Mouse (Mus musculus): ENCODE measurements around the gene Sema3f.

Sema3f gene

DNA sequence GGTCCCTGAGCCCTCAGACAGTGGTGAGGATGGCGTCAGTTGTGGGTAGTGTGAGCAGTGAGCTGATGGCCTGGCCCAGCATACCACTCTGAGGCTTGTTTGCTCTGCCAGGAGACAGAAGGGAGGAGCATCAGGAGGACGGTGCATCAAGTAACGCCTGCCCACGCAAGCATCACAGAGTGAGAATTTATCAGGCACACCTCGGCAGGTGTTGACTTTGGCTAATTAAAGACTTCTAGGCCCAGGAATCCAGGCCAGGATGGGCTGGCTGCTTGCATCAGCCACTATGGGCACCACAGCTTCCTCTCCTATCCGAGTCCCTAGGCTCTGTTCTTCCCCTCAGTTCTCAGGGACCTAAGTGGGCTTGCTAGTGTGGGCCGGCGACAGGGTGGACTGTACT, 47.9 kb downstream of the Sema3f start:
- DNase-seq (ENCODE audit: low read depth, low spot score): no peak

DNA sequence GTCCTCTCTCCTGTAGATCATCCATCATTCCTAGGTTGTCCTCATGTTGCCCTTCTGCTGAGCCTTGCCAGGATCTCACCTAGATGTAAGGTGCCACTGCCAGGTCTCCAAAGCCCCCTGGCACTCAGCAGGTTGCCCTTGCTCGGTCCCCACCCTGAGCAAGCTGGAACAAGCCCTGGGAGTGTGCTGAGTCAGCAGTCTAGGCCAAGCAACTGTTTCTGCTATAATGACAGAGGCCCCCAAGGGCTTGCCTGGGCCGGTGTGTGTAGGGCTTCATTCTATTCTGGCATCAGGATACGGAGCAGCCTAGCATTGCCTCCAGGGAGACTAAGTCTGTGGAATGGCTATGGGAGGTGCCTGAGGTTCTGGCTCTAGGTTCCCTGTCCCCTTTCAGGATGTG, 49.5 kb downstream of the Sema3f start:
- no peak for DNase-seq (ENCODE audit: low read depth, low spot score)

DNA sequence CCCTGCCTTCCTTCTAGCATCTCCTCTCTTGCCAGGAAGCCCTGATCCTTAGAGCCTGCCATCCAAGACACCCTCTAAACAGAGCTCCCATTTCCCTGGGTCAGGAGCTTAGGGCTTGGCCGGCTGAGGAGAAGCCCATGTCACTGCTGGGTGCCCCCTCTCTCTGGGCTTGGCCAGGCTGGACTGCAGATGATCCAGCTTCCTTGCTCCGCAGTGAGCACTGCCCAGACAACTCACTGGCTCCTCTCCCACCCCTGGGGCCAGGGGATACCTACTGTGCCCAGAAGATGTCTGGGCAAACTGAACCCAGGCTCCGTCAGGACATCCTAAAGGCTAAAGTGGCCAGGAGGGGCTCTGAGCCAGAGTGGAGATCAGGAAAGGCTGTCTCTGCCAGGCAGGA, 50.3 kb downstream of the Sema3f start:
- DNase-seq (ENCODE audit: low read depth, low spot score): no peak

DNA sequence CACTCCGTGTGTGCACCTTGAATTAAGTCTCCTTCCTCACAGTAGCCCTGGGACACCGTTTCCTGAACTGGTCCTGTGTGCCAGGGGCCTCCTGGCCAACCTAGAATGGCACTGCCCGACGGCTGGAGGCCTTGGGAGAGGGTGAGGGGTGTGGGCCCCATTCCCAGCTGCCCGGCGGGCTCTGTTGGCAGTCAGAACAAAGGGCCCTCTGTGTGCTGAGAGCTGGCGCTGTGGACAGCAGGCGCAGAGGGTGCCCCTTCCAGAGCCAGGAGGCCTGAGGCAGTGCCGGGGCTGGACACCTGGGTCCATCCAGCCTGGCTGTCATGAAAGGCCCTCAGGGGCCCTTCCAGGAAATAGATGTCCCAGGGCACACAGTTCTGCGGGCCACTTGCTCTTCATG, 50.7 kb downstream of the Sema3f start:
- DNase-seq (ENCODE audit: low read depth, low spot score): no peak

DNA sequence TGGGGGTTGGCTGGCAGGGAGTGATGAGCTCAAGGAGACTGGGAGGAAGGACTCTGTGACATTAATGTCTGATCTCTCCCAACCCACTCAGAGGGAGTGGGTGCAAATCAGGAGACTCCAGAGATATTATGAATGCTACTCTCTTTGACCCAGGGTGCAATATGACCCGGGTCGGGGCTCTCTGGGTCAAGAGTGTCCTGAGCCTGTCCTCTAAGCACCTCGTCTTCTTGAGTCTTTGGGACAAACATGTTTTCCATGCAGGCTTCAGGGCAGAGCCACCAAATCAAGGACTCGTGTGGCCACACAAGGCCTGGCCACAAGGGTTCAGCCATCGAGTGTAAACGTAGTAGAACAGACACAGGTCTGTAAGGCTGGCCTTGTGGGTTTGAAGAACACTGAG, 52.2 kb downstream of the Sema3f start:
- no peak for DNase-seq (ENCODE audit: low read depth, low spot score)

DNA sequence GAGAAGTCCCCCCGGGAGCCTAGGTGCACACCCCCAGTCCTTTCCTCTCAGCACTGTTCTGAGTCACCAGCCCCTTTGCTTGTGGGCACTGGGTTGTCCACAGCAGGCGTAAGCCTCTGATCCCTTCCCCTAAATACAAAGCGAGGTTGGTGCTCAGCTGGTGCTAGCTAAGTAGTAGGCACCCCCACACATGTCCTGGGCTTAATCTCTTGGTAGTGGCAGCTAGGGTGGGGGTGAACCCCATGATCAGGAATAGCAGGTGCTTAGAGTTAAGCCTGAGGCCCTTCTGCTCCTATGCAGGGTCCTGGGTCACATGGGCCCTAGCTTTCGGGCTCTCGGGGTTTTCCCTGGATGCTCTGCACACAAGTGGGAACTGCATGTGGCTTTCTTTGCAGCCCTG, 53.1 kb downstream of the Sema3f start:
- DNase-seq (ENCODE audit: low read depth, low spot score): no peak

DNA sequence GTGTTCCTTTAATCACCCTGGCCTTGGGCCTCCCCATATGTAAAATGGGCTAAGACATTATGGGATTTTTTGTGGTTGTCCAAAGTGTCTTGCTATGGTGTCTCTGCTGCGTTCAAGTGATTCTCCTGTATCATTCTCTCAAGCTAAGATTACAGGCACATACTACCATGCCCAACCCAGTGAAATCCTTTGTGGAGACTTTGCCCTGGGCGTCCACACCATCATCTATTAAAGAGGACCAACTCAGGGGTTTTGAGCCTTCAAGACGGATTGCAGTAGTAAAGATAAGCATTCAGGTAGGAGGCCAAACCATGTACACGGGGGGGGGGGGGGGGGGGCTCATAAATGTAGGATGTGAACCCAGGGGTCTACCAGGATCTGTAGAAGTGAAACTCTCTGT, 55.7 kb downstream of the Sema3f start:
- DNase-seq (ENCODE audit: low read depth, low spot score): no peak

GRCm38 (mm10) chr9:107653474-107653873, 56.8 kb downstream of the Sema3f start:
- no peak for DNase-seq (ENCODE audit: low read depth, low spot score)

- no peak for DNase-seq (ENCODE audit: low read depth, low spot score)
Measured at GRCm38 (mm10) chr9:107650708-107651481, 59.4 kb downstream of the Sema3f start.

GRCm38 (mm10) chr9:107650225-107650624, 60.0 kb downstream of the Sema3f start:
- DNase-seq (ENCODE audit: low read depth, low spot score): no peak

- DNase-seq (ENCODE audit: low read depth, low spot score): no peak
Measured at GRCm38 (mm10) chr9:107648767-107649166, 61.5 kb downstream of the Sema3f start.

DNA sequence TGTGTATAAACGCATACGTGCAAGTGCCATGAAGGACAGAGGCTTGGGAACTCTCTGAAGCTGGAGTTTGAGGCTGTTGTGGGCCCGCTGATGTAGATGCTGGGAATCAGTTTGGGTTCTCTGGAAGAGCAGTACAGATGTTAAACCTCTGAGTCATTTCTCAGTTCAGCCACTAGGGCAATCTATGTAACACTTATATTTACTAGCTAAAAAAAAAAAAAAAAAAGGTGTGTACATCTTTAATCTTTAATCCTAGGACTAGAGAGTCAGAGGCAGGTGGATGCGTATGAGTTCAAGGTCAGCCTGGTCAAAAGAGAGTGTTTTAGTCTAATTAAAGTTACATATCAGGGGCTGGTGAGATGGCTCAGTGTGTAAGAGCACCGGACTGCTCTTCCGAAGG, 63.3 kb downstream of the Sema3f start:
- DNase-seq (ENCODE audit: low read depth, low spot score): no peak

DNA sequence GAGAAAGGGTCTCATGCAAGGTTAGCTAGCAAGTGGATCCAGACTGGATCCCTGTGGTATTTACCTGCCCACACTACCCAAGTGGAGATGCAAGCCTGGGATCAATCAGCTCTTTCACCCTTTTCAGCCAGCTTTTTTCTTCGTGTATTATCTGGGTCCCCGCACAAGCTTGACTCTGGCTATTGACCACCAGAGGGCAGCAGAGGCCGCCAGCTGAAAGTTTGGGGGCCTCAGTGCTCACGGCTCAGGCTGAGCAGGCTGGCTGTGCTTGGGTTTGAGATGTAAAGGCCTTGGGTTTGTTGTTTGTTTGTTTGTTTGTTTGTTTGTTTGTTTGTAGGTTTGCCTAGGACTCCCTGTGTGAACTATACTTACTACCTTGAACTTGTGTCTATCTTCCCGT, 64.7 kb downstream of the Sema3f start:
- no peak for DNase-seq (ENCODE audit: low read depth, low spot score)

- DNase-seq (ENCODE audit: low read depth, low spot score): no peak
Measured at GRCm38 (mm10) chr9:107645153-107645510, 65.1 kb downstream of the Sema3f start.

- DNase-seq (ENCODE audit: low read depth, low spot score): peak; percentile 87
Measured at GRCm38 (mm10) chr9:107644495-107645152, 65.7 kb downstream of the Sema3f start.

DNA sequence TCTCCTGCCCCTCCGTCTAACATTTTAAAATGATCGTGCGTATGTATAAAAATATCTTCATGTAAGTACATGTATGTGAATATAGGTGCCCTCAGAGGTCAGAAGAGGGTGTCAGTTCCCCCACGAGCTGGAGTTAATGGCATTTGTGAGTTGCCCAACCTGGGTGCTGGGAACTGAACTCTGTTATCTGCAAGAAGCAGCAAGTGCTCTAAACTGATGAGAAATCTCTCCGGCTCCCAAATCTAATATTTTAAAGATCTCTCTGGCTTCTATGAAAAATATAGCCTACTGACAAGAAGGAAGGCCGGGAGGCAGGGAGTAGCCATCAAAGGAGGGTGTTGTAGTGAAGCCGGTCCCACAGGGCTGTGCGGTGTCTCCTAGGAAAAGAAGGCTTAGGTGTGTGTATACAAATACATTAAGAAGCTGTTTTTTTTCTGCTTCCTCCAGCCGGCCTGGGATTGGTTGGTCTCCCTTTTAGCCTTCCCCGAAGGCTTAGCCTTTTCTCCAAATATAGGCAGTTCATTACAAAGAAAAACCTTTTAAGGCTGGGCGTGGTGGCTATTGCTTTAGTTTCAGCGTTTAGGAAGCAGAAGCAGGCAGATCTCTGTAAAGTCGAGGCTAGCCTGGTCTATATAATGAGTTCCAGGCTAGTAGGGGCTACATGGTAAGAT, 66.6 kb downstream of the Sema3f start:
- no peak for DNase-seq (ENCODE audit: low read depth, low spot score)

DNA sequence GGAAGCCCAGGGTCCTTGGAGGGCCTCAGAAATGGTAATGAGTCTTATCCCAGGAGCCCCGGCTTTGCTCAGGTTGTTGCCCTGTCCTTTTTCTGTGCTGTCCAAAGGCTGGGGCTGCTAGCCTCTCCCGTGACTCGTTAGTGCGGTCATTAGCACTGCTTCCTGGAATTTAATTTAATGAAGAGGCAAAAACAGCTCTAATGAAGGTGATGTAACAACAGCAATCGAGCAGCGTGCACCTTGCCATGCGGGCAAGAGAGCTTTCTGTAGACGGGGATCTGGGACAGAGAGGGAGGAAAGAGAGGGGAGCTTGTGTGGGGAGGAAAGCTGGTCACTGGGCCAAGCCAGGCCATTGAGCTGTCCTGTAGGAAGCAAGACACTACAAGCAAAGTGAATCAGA, 68.6 kb downstream of the Sema3f start:
- no peak for DNase-seq (ENCODE audit: low read depth, low spot score)

DNA sequence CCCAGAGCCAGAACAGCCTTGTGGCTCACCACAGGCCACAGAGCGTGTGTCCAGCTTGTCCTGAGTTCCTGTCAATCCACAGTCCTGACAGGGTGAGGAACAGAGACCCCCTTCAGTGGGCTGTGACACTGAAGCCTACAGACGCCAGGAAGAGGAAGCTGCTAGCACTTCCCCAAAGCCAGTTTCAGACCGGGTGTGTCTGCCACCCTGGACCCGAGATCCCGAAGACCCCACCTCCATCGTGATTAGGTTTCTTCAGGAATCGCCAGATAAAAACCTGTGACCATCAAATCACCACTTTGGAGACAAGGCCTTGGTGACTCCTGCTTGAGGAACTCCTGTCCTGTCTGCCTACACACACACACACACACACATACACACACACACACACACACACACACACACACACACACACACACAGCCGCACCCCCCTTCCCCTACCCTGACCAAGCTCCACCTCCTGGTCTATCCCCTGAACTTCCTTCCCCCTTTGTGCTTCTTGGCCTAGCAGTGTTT, 70.0 kb downstream of the Sema3f start:
- DNase-seq (ENCODE audit: low read depth, low spot score): no peak

DNA sequence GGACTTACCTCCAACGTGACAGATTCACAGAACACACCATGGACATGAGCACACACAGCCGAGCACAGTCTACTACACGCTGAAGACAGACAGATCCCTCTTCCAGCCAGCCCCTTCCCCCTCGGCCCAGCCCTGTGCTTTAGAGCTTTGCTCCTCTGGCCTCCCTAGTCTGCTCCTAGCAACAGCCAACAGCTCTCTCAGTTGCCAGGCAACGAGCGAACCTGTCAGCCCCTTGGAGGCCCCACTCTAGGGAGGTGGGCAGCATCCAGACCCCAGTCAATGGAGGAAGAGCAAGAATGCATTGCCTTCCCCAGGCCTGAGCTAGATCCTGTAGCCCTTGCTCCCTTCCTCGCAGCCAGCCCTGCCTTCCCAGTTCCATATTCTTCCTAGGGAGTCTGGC, 73.2 kb downstream of the Sema3f start:
- no peak for DNase-seq (ENCODE audit: low read depth, low spot score)

- DNase-seq (ENCODE audit: low read depth, low spot score): peak; percentile 97
Measured at GRCm38 (mm10) chr9:107635279-107636028, 74.8 kb downstream of the Sema3f start, which contains the start of gene Gnai2. Gnai2 (minus strand) TSS chr9:107635367.

DNA sequence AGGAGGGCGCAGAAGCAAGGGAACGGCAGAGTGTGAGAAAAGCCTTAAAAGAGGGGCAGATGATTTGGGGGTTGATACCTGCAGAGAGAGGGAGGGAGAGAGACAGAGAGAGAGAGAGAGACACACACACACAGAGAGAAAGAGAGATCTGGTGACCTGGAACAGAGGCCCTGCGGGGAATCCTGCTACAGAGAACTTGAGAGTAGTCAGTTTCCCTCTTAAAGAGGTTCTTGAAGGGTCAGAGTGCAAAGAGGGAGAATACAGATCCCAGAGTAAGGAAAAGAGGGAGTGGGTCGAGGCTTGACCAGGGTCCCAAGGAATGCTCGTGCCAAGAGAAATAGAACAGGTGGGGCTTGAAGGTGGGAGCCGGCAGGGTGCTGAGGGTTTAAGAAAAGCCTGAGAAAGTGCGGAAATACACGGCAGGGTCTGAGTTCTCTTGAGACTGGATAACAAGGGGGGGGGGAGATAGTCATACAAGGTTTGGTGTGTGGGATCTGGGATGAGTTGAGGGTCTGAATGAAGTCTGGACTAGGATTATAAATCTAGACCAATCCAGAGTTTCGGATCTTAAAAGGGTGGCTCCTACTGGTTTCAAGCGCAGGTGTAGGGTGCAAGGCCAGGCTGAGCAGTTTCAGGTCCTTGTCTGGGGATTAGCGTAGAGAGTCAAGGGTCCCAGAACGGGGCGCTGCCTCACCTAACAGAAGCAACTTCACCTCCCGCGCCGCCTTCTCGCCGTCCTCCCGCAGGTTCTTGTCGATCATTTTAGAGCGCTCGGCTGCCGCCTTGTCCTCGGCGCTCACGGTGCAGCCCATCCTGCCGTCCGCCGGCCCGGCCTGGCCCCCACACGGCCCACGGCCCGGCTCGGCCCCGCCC, 75.6 kb downstream of the Sema3f start:
- DNase-seq (ENCODE audit: low read depth, low spot score): no peak

All from skeletal muscle tissue, adult 2 months (tissue).